Mouse (Mus musculus) c-Kit-positive CD71-positive TER-119-negative erythroid progenitor cells, embryonic 14.5 days (primary cell): Measurements from ENCODE around the gene Cdiptos.

Experiments used
- DNase-seq: peaks from one replicate; pipeline ENCODE4 v3.0.0-alpha.2; 2013; ENCODE audit warnings: low read depth

The Cdiptos gene

GRCm38 (mm10) chr7:126923999-126924398 is 51.9 kb downstream of the Cdiptos start:
- DNase-seq = no peak

GRCm38 (mm10) chr7:126922624-126923060 is 53.3 kb downstream of the Cdiptos start, which contains the start of gene Tmem219:
TSS of gene Tmem219 (minus strand) at chr7:126922917.
- no peak for DNase-seq
